Mouse (Mus musculus): ENCODE data around the gene Il1r1. TPM values are rescaled to one million over a fixed set of nuclear protein-coding genes. Genes with fewer than 3 reads are reported as not detected.

The Il1r1 gene
- total RNA-seq, 2 experiments from 2014 or later: 2.4 to 3.1 TPM

DNA sequence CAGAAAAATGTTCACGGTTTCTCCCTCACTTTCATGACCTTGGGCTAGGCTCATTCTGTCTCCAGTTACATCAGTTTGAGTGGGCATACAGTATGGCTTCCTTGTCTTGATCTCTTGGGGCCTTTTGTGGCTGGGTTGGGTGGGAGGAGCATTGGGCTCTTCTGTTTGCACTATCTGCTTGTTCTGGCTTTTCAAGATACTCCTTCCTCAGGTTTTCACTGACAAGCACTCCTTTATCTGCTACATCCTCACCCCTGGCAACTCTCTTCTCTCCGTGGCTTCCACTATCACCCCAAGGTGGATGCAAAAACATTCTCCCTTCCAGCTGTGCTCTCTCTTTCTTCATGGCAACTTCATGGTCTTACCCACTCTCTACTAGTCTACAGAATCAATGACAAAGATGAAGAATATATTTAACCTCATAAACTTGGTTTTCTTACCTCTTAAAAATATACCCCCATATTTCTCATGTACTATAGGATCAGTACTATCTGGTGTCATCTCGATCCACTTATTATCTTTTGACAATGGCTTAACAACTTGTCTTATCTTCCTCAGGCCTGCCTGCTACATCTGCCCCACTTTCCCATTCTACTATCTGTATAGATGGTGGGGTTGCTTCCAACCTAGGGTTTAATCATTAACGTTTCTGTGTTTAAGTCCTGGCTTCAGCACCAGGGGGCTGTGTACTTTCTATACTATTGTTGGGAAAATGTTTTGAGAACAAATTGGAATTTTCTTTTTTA lies 127.5 kb downstream of the Il1r1 start:
- no peak for DNase-seq (ENCODE audit: extremely low spot score in 1 of 2, low spot score in 2 of 2)
- intact Hi-C loops (cut with DNase I): no loop called here

DNA sequence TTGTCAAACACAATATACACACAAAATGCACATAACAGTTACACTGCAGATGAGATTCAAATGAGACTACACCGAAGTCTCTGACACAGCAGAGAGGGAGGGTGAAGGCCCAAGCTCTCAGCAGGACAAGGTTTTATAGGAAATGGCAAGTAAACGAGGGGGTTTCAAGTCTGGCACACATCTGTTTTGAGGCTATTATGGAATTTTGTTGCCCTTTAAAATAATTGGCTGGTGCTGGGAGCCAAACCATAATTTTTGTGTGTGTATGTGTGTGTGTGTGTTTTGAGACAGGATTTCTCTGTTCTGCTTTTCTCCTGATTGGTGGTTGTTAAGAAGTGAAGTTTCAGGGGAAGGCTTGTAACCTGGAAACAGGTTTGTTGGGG lies 128.0 kb downstream of the Il1r1 start:
- intact Hi-C loops (cut with DNase I): no loop called here
- DNase-seq (ENCODE audit: extremely low spot score in 1 of 2, low spot score in 2 of 2): no peak

GRCm38 (mm10) chr1:40354665-40355064 lies 129.8 kb downstream of the Il1r1 start:
- DNase-seq (ENCODE audit: extremely low spot score in 1 of 2, low spot score in 2 of 2): no peak
- intact Hi-C loops (cut with DNase I): no loop called here

DNA sequence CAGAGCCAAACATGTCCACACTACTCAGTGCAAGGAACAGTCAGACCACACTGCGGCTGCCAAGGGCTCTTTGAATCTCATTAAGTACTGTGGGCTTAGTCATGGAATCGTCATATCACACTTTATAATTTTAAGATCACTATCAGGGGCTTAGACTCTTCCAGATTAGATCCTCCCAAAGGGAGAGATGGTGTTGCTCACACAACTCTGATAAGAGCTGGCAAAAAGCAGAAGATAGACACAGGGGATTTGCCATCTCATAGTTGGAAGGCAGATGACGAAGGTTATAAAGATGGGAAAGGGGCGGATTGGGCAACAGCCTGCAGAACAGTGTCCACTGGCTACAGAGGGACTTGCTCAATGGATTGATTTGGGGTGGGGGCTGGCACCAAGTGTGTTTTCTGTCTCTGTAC lies 130.6 kb downstream of the Il1r1 start:
- intact Hi-C loops (cut with DNase I): no loop called here

DNA sequence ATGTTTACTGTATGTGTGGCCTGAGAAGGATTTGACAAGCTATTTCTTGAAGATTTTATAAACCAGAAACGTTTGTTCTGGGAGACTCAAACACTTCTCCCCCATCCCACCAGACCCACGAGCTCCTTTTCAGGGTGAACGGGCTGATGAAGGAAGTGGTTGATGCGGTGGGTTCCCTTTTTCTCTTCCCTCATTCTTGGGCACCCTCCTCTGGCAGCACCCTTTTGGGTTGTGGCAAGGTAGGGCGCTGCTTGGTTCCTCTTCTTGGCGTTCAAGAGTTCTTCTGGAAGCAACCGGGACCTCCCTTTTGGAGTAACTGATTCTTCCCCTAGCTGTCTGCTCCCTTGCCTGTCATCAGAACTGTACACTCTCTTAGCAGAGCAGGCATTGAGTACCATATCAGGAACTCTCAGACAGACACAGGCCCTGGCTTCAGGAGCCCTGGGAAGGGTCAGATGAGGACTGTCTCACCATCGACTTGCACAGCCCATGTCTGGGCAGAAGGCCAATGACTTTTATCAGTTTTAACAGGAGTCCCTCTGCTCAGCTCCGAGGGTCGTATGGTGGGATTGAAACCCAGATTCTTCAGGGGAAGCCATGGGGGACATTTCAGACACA lies 131.1 kb downstream of the Il1r1 start:
- intact Hi-C loops (cut with DNase I): no loop called here
- DNase-seq (ENCODE audit: extremely low spot score in 1 of 2, low spot score in 2 of 2): no peak

More for the DNA sequence above, 130.6 kb downstream of the Il1r1 start:
- DNase-seq (ENCODE audit: extremely low spot score in 1 of 2, low spot score in 2 of 2): no peak

DNA sequence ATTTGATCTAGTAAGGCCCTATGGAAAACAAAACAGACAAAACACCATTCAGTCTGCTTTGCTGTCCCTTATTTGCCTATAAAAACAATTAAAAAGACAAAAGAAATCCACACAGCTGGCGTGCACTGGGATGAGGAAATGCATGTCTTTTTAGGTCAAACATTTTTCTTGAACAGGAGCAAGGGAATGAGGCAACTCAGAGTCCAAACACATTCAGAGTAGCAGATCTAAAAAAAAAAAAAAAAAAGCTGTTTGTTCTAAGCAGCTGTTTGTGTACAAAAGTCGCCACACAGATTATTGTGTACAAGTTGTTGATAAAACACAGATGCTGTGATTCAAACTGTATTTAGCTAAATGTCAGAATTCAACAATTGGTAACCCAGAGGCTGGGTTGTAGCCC lies 133.0 kb downstream of the Il1r1 start:
- DNase-seq (ENCODE audit: extremely low spot score in 1 of 2, low spot score in 2 of 2): no peak
- intact Hi-C loops (cut with DNase I): no loop called here

- intact Hi-C loops (cut with DNase I): no loop called here
- no peak for DNase-seq (ENCODE audit: extremely low spot score in 1 of 2, low spot score in 2 of 2)
These were observed 133.5 kb downstream of the Il1r1 start for GRCm38 (mm10) chr1:40358351-40358750.

GRCm38 (mm10) chr1:40358771-40359181 lies 133.9 kb downstream of the Il1r1 start:
- intact Hi-C loops (cut with DNase I): no loop called here
- DNase-seq (ENCODE audit: extremely low spot score in 1 of 2, low spot score in 2 of 2): no peak

DNA sequence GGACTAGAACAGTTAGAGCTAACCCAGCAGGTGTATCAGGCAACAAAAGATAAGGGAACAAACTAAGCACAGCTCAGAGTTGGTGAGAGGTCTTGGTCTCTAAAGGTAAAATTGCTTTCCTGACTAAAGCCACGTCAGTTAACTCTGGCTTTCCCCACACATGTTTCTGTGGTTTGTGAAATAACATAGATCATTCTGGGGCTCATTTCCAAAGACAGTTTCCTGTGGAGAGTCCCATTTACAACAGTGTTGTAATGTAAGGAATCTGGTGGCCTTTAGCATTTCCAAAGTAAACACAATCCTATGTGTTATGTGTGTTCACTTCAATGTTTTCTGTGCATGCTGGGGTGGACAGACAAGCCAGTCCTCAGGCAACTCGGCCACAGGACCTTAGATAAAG lies 134.9 kb downstream of the Il1r1 start:
- intact Hi-C loops (cut with DNase I): no loop called here
- no peak for DNase-seq (ENCODE audit: extremely low spot score in 1 of 2, low spot score in 2 of 2)

- no peak for DNase-seq (ENCODE audit: extremely low spot score in 1 of 2, low spot score in 2 of 2)
- intact Hi-C loops (cut with DNase I): no loop called here
These were observed 136.1 kb downstream of the Il1r1 start for GRCm38 (mm10) chr1:40360969-40361368.

GRCm38 (mm10) chr1:40361596-40361995 lies 136.7 kb downstream of the Il1r1 start:
- DNase-seq (ENCODE audit: extremely low spot score in 1 of 2, low spot score in 2 of 2): no peak
- intact Hi-C loops (cut with DNase I): no loop called here

DNA sequence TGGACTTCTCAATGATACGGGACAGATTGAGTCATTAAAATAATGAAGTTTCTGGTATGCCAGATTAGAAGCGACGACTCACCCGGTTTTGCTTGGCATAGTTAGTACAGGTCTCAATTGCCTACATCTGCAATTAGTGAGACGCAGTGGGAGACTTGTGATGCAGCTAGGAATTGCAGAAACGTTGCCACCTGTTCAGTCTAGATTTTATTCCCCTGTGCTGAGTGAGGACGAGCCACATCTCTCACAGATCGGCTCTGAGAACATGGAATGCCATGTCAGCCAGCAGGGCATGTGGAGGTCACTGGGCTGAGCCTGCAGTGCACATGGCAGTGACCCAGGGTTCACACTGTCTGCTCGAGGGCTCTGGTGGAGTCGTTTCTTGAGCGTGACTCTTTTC lies 137.9 kb downstream of the Il1r1 start:
- intact Hi-C loops (cut with DNase I): no loop called here
- no peak for DNase-seq (ENCODE audit: extremely low spot score in 1 of 2, low spot score in 2 of 2)

Other genes with a start within 250 kb of the Il1r1 start
- gene Il1r2, start 151.0 kb upstream of the Il1r1 start, total RNA-seq (2021): under 1 TPM in 1 of 2 experiments, not detected in 1; 0.43 TPM
- gene Il1rl2, start 99.5 kb downstream of the Il1r1 start, total RNA-seq (2021): 1 to 10 TPM in 1 of 2 experiments, under 1 TPM in 1; 0.91 to 1.8 TPM
- under 1 TPM; 0.21 to 0.53 TPM for gene Il1rl1, start 204.5 kb downstream of the Il1r1 start, total RNA-seq (2021)
- gene Il18r1, start 240.5 kb downstream of the Il1r1 start, total RNA-seq (2021): under 1 TPM in 1 of 2 experiments, not detected in 1; 0.09 TPM

Measured in left cerebral cortex, postnatal 10 days (tissue).